Mouse (Mus musculus) ES-E14 (cell line): Measurements from ENCODE around the gene Gm12248. TPM values are rescaled to one million over a fixed set of nuclear protein-coding genes. Genes with fewer than 3 reads are reported as not detected.

Source experiments
- DNase-seq: peaks from one replicate; pipeline ENCODE4 v3.0.0-alpha.2; 2013; ENCODE audit warnings: low read depth, low spot score
- H3K27ac ChIP-seq: 2 replicates; pipeline ENCODE4 v1.5.1; 2012; ENCODE audit warnings: low read depth, mild to moderate bottlenecking, low read length, moderate library complexity, mixed read lengths; ENCODE audit not compliant: poor library complexity, insufficient read depth, severe bottlenecking
- H3K36me3 ChIP-seq: 2 replicates; pipeline ENCODE4 v1.6.1; 2012; ENCODE audit warnings: mild to moderate bottlenecking, low read length, moderate library complexity, mixed read lengths; ENCODE audit not compliant: control insufficient read depth, poor library complexity, insufficient read depth, severe bottlenecking
- H3K4me1 ChIP-seq, 2 experiments: fragments of 150-350 bp in 1 of 2; sonication (generic) in 1 of 2; 2 replicates each; pipeline ENCODE4 v1.6.1; 2012; ENCODE audit warnings: low read length in 2 of 2, mild to moderate bottlenecking in 1 of 2, mixed read lengths in 1 of 2; ENCODE audit not compliant: control insufficient read depth in 2 of 2, insufficient read depth in 2 of 2, poor library complexity in 1 of 2
- H3K4me3 ChIP-seq, 2 experiments: fragments of 150-350 bp in 1 of 2; sonication (generic) in 1 of 2; 2 replicates each; pipeline ENCODE4 v1.5.1; 2012; ENCODE audit warnings: low read length in 2 of 2, low read depth in 1 of 2, mild to moderate bottlenecking in 1 of 2, mixed read lengths in 1 of 2; ENCODE audit not compliant: insufficient read depth in 1 of 2, poor library complexity in 1 of 2, severe bottlenecking in 1 of 2
- H3K9ac ChIP-seq: 2 replicates; pipeline ENCODE4 v1.6.1; 2012; ENCODE audit warnings: low read depth, mild to moderate bottlenecking, low read length, mixed read lengths; ENCODE audit not compliant: poor library complexity, insufficient read depth, severe bottlenecking
- H3K9me3 ChIP-seq: fragments of 150-350 bp; sonication (generic); 2 replicates; pipeline ENCODE4 v1.6.1; 2012; ENCODE audit warnings: low read depth, mild to moderate bottlenecking, low read length; ENCODE audit not compliant: control insufficient read depth, insufficient read depth
- CHD2 ChIP-seq: IDR thresholded peaks from 2 replicates; pipeline ENCODE4 v1.6.1; 2014; ENCODE audit warnings: mild to moderate bottlenecking, low read depth, low read length, inconsistent platforms
- HCFC1 ChIP-seq: IDR thresholded peaks from 2 replicates; pipeline ENCODE4 v1.6.1; 2012; ENCODE audit warnings: low read length, inconsistent platforms, borderline replicate concordance; ENCODE audit not compliant: insufficient read depth
- MAFK ChIP-seq: IDR thresholded peaks from 2 replicates; pipeline ENCODE4 v1.6.1; 2014; ENCODE audit warnings: mild to moderate bottlenecking, low read depth, low read length, inconsistent platforms; ENCODE audit not compliant: insufficient read depth
- ZC3H11A ChIP-seq: IDR thresholded peaks from 2 replicates; pipeline ENCODE4 v1.6.1; 2012; ENCODE audit warnings: low read depth, mild to moderate bottlenecking, inconsistent platforms, low read length, borderline replicate concordance
- ZNF384 ChIP-seq: IDR thresholded peaks from 2 replicates; pipeline ENCODE4 v1.6.1; 2012; ENCODE audit warnings: low read depth, low read length, inconsistent platforms
- in situ Hi-C, 2 experiments: fragments of 600-800 bp; cut with MboI; formaldehyde crosslinking; loops; one replicate each; pipeline ENCODE4 v1.15.1; 2025; ENCODE audit warnings: low sequenced_read_pairs in 2 of 2, inconsistent platforms in 1 of 2; ENCODE audit not compliant: unreplicated experiment in 2 of 2
- total RNA-seq: library from RNA; depleted of rRNA; stranded (reverse); fragments of 300-350 nt; gene quantifications from 2 replicates; pipeline ENCODE4 v1.2.3, GENCODE M21; 2012

Gene Gm12248
- total RNA-seq, 1 experiment: 0.58 TPM

DNA sequence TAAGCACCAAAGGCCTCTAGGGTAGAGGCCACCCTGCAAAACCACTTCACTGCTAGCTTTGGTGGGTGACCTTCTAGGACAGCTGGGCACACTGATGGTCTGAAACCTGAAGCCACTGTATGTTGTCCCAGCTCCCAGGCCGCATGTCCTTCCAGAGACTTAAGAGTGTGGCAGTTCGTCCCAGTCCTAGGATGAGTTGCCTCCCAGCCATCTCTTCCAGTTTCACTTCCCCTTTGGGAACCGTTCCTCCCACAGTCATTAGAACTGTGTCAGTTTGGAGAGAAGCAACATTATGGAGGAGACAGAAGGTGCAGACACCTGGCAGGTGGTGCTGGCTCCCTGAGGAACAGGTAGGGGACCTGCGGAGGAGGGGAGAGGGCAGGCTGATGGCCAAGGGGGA is 393 bp downstream of the Gm12248 start:
- Histone ChIP-seq H3K27ac (no peak overlapping the region; the same call in 1 of the 2 replicates), H3K9ac (no peak overlapping the region), H3K9me3 (no peaks in the 10 kb centered on the region), H3K4me1 (peaks cover 2 to 8% of the 10 kb centered on the region in 2 experiments; a peak in 3 of 4 replicates), H3K36me3 (no peaks in the 10 kb centered on the region), H3K4me3 (peak overlapping the region in 1 of 2 experiments; percentile 6; a peak in 1 of 4 replicates)
- DNase-seq: no peak
- in situ Hi-C loops: loop anchor here in 1 of 2 experiments (10.0 kb wide), 1 partner anchor 138 kb away; no protein-coding TSS in a partner anchor
- TF ChIP-seq HCFC1: no peak
- TF ChIP-seq MAFK: no peak
- no peak for TF ChIP-seq CHD2
- no peak for TF ChIP-seq ZC3H11A
- no peak for TF ChIP-seq ZNF384

- DNase-seq: no peak
- in situ Hi-C loops: no loop called here
Observed at GRCm38 (mm10) chr11:58081716-58082115, 11.2 kb downstream of the Gm12248 start.

DNA sequence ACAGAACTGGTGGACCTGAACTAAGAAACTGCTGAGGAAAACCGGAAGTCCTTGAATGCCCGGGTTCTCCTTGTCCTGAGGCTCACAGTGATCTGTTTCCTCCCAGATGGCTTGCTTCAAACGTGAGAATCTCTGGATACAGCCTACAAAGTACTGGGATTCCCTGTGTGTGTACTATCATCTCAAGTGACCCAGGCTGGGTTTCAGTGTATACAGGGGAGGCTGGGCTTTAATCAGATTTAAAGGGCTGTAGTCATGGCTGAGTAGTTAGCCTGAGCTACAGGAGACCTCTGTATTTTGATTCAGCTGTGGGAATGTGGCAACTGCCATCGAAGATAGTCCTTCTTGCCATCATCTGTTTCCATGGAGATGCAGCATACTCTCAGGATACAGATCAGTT is 15.7 kb downstream of the Gm12248 start:
- Histone ChIP-seq H3K36me3 (no peaks in the 10 kb centered on the region), H3K9ac (no peak overlapping the region), H3K4me3 (no peak overlapping the region), H3K4me1 (peaks cover 0 to 3% of the 10 kb centered on the region in 2 experiments; a peak in 1 of 4 replicates), H3K27ac (no peak overlapping the region), H3K9me3 (no peaks in the 10 kb centered on the region)
- no peak for TF ChIP-seq ZNF384
- no peak for TF ChIP-seq CHD2
- no peak for TF ChIP-seq MAFK
- TF ChIP-seq ZC3H11A: no peak
- TF ChIP-seq HCFC1: no peak
- in situ Hi-C loops: no loop called here
- DNase-seq: no peak

More at GRCm38 (mm10) chr11:58081716-58082115, 11.2 kb downstream of the Gm12248 start:
- Histone ChIP-seq H3K4me1 (peaks cover 0 to 4% of the 10 kb centered on the region in 2 experiments; a peak in 2 of 4 replicates), H3K9me3 (no peaks in the 10 kb centered on the region), H3K27ac (no peak overlapping the region), H3K36me3 (no peaks in the 10 kb centered on the region), H3K4me3 (no peak overlapping the region), H3K9ac (no peak overlapping the region)
- TF ChIP-seq MAFK: no peak
- TF ChIP-seq ZC3H11A: no peak
- TF ChIP-seq HCFC1: no peak
- no peak for TF ChIP-seq ZNF384
- no peak for TF ChIP-seq CHD2

- Histone ChIP-seq H3K4me1 (peaks cover 0 to 3% of the 10 kb centered on the region in 2 experiments; a peak in 1 of 4 replicates), H3K9me3 (no peaks in the 10 kb centered on the region), H3K27ac (no peak overlapping the region), H3K36me3 (no peaks in the 10 kb centered on the region), H3K4me3 (no peak overlapping the region), H3K9ac (no peak overlapping the region)
- no peak for DNase-seq
- TF ChIP-seq CHD2: no peak
- TF ChIP-seq ZC3H11A: no peak
- TF ChIP-seq ZNF384: no peak
- no peak for TF ChIP-seq HCFC1
- no peak for TF ChIP-seq MAFK
- in situ Hi-C loops: no loop called here
Observed at GRCm38 (mm10) chr11:58072978-58073377, 20.0 kb downstream of the Gm12248 start.

DNA sequence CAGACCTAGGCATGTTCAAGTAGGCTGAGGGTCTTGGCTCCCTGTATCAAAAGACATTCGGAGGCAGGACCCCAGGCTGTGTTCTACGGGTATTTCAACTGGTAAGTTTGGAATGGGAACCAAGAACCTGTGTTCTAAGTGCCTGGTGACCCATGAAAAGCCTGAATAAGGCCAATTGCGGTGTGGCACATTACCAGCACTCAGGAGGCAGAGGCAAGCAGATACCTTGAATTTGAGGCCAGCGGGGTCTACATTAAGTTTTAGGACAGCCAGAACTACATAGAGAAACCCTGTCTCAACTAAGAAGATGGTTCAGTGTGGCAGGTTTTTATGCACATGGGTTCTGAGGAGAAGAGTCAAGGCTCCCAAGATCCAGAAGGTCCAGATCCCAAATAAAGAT is 27.9 kb downstream of the Gm12248 start:
- Histone ChIP-seq H3K9me3 (no peaks in the 10 kb centered on the region), H3K9ac (no peak overlapping the region), H3K36me3 (peaks cover 13% of the 10 kb centered on the region), H3K27ac (no peak overlapping the region), H3K4me1 (0 out of 4 replicates have a peak, but pooled peaks cover 0 to 2% of the 10 kb centered on the region in 2 experiments), H3K4me3 (no peak overlapping the region)
- TF ChIP-seq MAFK: no peak
- no peak for TF ChIP-seq ZNF384
- TF ChIP-seq HCFC1: no peak
- no peak for TF ChIP-seq CHD2
- no peak for TF ChIP-seq ZC3H11A
- DNase-seq: no peak
- in situ Hi-C loops: no loop called here
